Mouse (Mus musculus) embryonic facial prominence, embryonic 14.5 days (tissue): ENCODE measurements around the gene Scai. TPM values are rescaled to one million over a fixed set of nuclear protein-coding genes. Genes with fewer than 3 reads are reported as not detected.

Source experiments
- ATAC-seq: fragments of 200-750 bp; cut with Nextera tagmentation; 2 replicates; pipeline ENCODE4 v1.8.0; 2017; ENCODE audit warnings: low read depth, moderate number of reproducible peaks, moderate TSS enrichment
- DNase-seq: peaks from one replicate; pipeline ENCODE4 v3.0.0-alpha.2; 2015; ENCODE audit warnings: low spot score
- H3K27ac ChIP-seq: fragments of 300-500 bp; sonication (generic); replicated peaks from 2 replicates; pipeline ENCODE4 v1.5.1; 2014; ENCODE audit warnings: low read depth, mild to moderate bottlenecking, low read length, moderate library complexity
- H3K27me3 ChIP-seq: fragments of 300-500 bp; sonication (generic); replicated peaks from 2 replicates; pipeline ENCODE4 v1.6.1; 2014; ENCODE audit warnings: low read length; ENCODE audit not compliant: control insufficient read depth, insufficient read depth
- H3K36me3 ChIP-seq: fragments of 300-500 bp; sonication (generic); 2 replicates; pipeline ENCODE4 v1.6.1; 2014; ENCODE audit warnings: low read length, mixed read lengths; ENCODE audit not compliant: control insufficient read depth, insufficient read depth
- H3K4me1 ChIP-seq: fragments of 300-500 bp; sonication (generic); 2 replicates; pipeline ENCODE4 v1.6.1; 2014; ENCODE audit warnings: antibody characterized with exemption, low read length; ENCODE audit not compliant: control insufficient read depth, insufficient read depth
- H3K4me2 ChIP-seq: fragments of 300-500 bp; sonication (generic); 2 replicates; pipeline ENCODE4 v1.6.1; 2014; ENCODE audit warnings: low read depth, mild to moderate bottlenecking, low read length, moderate library complexity, mixed read lengths
- H3K4me3 ChIP-seq: fragments of 300-500 bp; sonication (generic); 2 replicates; pipeline ENCODE4 v1.5.1; 2014; ENCODE audit warnings: low read depth, mild to moderate bottlenecking, low read length
- H3K9ac ChIP-seq: fragments of 300-500 bp; sonication (generic); 2 replicates; pipeline ENCODE4 v1.6.1; 2014; ENCODE audit warnings: low read depth, mild to moderate bottlenecking, low read length, moderate library complexity, mixed read lengths
- H3K9me3 ChIP-seq: fragments of 300-500 bp; sonication (generic); 2 replicates; pipeline ENCODE4 v1.6.1; 2016; ENCODE audit warnings: low read length; ENCODE audit not compliant: control insufficient read depth
- whole genome bisulfite sequencing: fragments of 180-500 bp; shearing (Covaris S2); extraction: QIAGEN DNeasy Blood & Tissue Kit; methylation state at CpG from one replicate; pipeline ENCODE4 v1.1.7; 2014; 5-methylcytosine and 5-hydroxymethylcytosine counted together
- polyA plus RNA-seq: library from polyadenylated mRNA; unstranded; fragments of >200 nt; fragmentation: Nextera tagmentation; extraction: Ambion mirVana; gene quantifications from 2 replicates; pipeline ENCODE4 v1.2.1, GENCODE M21; 2014

The Scai gene
- polyA plus RNA-seq, 1 experiment from 2014 or later = 8.9 TPM

- H3K27me3 ChIP-seq = no peaks in the 10 kb centered on the region
- 90% methylated on average over 4 of the region's 4 CpGs for WGBS
- no peak overlapping the region for H3K4me3 ChIP-seq
- no peak overlapping the region for H3K27ac ChIP-seq
- ATAC-seq (no peak), DNase-seq (no peak)
- peaks cover 16% of the 10 kb centered on the region; the same call in 1 of the 2 replicates for H3K36me3 ChIP-seq
- no peaks in the 10 kb centered on the region for H3K4me1 ChIP-seq
- no peaks in the 10 kb centered on the region for H3K9me3 ChIP-seq
- no peak overlapping the region for H3K4me2 ChIP-seq
- H3K9ac ChIP-seq = no peak overlapping the region
Measured at GRCm38 (mm10) chr2:39210738-39211137, 20.2 kb upstream of the Scai start.

GRCm38 (mm10) chr2:39203359-39203758 lies 12.8 kb upstream of the Scai start:
- ATAC-seq = no peak
- H3K4me1 ChIP-seq = no peaks in the 10 kb centered on the region
- no peak overlapping the region for H3K27ac ChIP-seq
- WGBS = 95% methylated on average over 2 of the region's 2 CpGs
- no peaks in the 10 kb centered on the region for H3K9me3 ChIP-seq
- peaks cover 42% of the 10 kb centered on the region for H3K36me3 ChIP-seq
- no peaks in the 10 kb centered on the region for H3K27me3 ChIP-seq
- no peak for DNase-seq
- no peak overlapping the region for H3K9ac ChIP-seq
- H3K4me3 ChIP-seq = no peak overlapping the region
- no peak overlapping the region for H3K4me2 ChIP-seq

- DNase-seq (no peak), ATAC-seq (no peak)
- Histone ChIP-seq H3K27me3 (no peaks in the 10 kb centered on the region), H3K9me3 (no peaks in the 10 kb centered on the region), H3K9ac (no peak overlapping the region), H3K4me3 (no peak overlapping the region), H3K4me1 (no peaks in the 10 kb centered on the region), H3K27ac (no peak overlapping the region), H3K4me2 (no peak overlapping the region), H3K36me3 (peaks cover 28% of the 10 kb centered on the region)
- 93% methylated on average over 2 of the region's 2 CpGs for WGBS
Measured at GRCm38 (mm10) chr2:39194809-39195208, 4.3 kb upstream of the Scai start.

- Histone ChIP-seq H3K4me2 (peak overlapping the region; percentile 66), H3K27ac (peak overlapping the region; percentile 94), H3K27me3 (no peaks in the 10 kb centered on the region), H3K9ac (peak overlapping the region; percentile 89), H3K9me3 (no peaks in the 10 kb centered on the region), H3K4me1 (peaks cover 6% of the 10 kb centered on the region; the same call in 1 of the 2 replicates), H3K4me3 (peak overlapping the region; percentile 81), H3K36me3 (0 out of 2 replicates have a peak, but pooled peaks cover 19% of the 10 kb centered on the region)
- WGBS = 0% methylated on average over 12 of the region's 39 CpGs
- DNase-seq (peak; percentile 78), ATAC-seq (peak; percentile 85)
Measured at GRCm38 (mm10) chr2:39189961-39190560, 473 bp downstream of the Scai start.

GRCm38 (mm10) chr2:39185942-39186341 lies 4.6 kb downstream of the Scai start:
- Histone ChIP-seq H3K4me2 (no peak overlapping the region), H3K9me3 (no peaks in the 10 kb centered on the region), H3K9ac (no peak overlapping the region), H3K27ac (no peak overlapping the region), H3K4me1 (peaks cover 6% of the 10 kb centered on the region; the same call in 1 of the 2 replicates), H3K36me3 (peaks cover 32% of the 10 kb centered on the region), H3K4me3 (no peak overlapping the region), H3K27me3 (no peaks in the 10 kb centered on the region)
- ATAC-seq (no peak), DNase-seq (no peak)
- WGBS = 70% methylated on average over 3 of the region's 3 CpGs

GRCm38 (mm10) chr2:39183587-39183986 lies 6.9 kb downstream of the Scai start:
- Histone ChIP-seq H3K4me3 (no peak overlapping the region), H3K9ac (no peak overlapping the region), H3K27ac (no peak overlapping the region), H3K27me3 (no peaks in the 10 kb centered on the region), H3K4me2 (no peak overlapping the region), H3K4me1 (peaks cover 1% of the 10 kb centered on the region; the same call in 1 of the 2 replicates), H3K9me3 (no peaks in the 10 kb centered on the region), H3K36me3 (peaks cover 52% of the 10 kb centered on the region)
- WGBS = 84% methylated on average over 2 of the region's 2 CpGs
- ATAC-seq = no peak
- no peak for DNase-seq

GRCm38 (mm10) chr2:39160996-39161395 lies 29.5 kb downstream of the Scai start:
- Histone ChIP-seq H3K27me3 (no peaks in the 10 kb centered on the region), H3K9me3 (no peaks in the 10 kb centered on the region), H3K4me3 (no peak overlapping the region), H3K27ac (no peak overlapping the region), H3K4me1 (no peaks in the 10 kb centered on the region), H3K4me2 (no peak overlapping the region), H3K9ac (no peak overlapping the region), H3K36me3 (peaks cover 14% of the 10 kb centered on the region; the same call in 1 of the 2 replicates)
- no peak for DNase-seq
- no peak for ATAC-seq
- 86% methylated on average over 1 of the region's 1 CpGs for WGBS

GRCm38 (mm10) chr2:39157916-39158315 lies 32.6 kb downstream of the Scai start:
- Histone ChIP-seq H3K4me2 (no peak overlapping the region), H3K4me1 (no peaks in the 10 kb centered on the region), H3K9ac (no peak overlapping the region), H3K4me3 (no peak overlapping the region), H3K9me3 (no peaks in the 10 kb centered on the region), H3K27me3 (no peaks in the 10 kb centered on the region), H3K36me3 (peaks cover 7% of the 10 kb centered on the region; the same call in 1 of the 2 replicates), H3K27ac (no peak overlapping the region)
- ATAC-seq (no peak), DNase-seq (peak; percentile 54)
- WGBS = 49% methylated on average over 1 of the region's 1 CpGs

GRCm38 (mm10) chr2:39156821-39157220 lies 33.7 kb downstream of the Scai start:
- no peak for DNase-seq

More at GRCm38 (mm10) chr2:39156821-39157220, 33.7 kb downstream of the Scai start:
- no peak for ATAC-seq
- peaks cover 7% of the 10 kb centered on the region; the same call in 1 of the 2 replicates for H3K36me3 ChIP-seq
- H3K4me2 ChIP-seq = no peak overlapping the region
- no peak overlapping the region for H3K4me3 ChIP-seq
- no peaks in the 10 kb centered on the region for H3K27me3 ChIP-seq
- 89% methylated on average over 1 of the region's 1 CpGs for WGBS
- H3K9ac ChIP-seq = no peak overlapping the region
- no peak overlapping the region for H3K27ac ChIP-seq
- H3K4me1 ChIP-seq = no peaks in the 10 kb centered on the region
- H3K9me3 ChIP-seq = no peaks in the 10 kb centered on the region
